Mouse (Mus musculus) R1 (cell line): Measurements from ENCODE around the gene Dgcr6.

Source experiments
- DNase-seq: peaks from one replicate; pipeline ENCODE4 v3.0.0-alpha.2; 2018; ENCODE audit warnings: low read depth, low spot score

Gene Dgcr6

GRCm38 (mm10) chr16:18052731-18053202 lies at the start of gene Dgcr6:
Gene Dgcr6, plus strand, starts transcription at chr16:18052860.
- DNase-seq = peak; percentile 89

- DNase-seq = no peak
These were observed 48.1 kb upstream of the Dgcr6 start for GRCm38 (mm10) chr16:18004589-18004988.

GRCm38 (mm10) chr16:18007083-18007482 lies 45.6 kb upstream of the Dgcr6 start:
- peak; percentile 80 for DNase-seq

GRCm38 (mm10) chr16:18011101-18011500 lies 41.6 kb upstream of the Dgcr6 start:
- DNase-seq = peak; percentile 95

GRCm38 (mm10) chr16:18016482-18016881 lies 36.2 kb upstream of the Dgcr6 start:
- peak; percentile 86 for DNase-seq

DNA sequence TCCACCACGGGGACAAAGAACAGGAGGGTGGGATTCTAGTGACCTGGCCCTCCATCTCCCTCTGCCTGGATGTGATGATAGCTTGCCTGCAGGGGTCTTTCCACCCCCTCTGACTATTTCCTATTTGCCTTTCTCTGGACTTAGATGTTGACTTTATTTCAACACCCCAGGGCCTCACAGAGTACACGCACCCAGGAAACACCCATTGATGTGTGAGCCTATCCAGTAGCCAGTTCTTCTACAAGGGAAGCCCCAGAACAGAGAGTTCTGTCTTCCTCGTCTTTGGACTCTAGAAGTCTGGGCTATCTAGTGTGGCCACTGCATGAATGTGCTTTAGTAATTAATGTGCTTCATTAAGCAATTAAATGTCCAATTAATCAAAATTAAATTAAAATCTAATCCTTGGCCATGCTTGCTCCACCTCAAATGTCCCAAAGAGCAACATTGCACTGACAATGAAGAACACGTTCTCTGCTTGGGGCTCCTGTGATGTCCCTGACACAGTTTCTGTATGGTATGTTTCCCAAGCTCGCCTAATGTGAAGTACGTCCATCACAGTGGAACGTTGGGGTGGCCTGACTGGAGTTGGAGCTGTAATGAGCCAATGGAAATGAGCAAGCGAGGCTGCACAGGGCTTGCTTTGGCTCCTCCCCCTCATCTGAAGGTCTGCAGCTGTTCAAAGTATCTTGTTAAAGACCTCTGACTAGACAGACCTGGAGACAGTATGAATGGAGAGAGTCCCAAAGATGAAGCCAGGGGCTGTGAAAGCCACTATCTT lies 29.7 kb upstream of the Dgcr6 start:
- DNase-seq = no peak

DNA sequence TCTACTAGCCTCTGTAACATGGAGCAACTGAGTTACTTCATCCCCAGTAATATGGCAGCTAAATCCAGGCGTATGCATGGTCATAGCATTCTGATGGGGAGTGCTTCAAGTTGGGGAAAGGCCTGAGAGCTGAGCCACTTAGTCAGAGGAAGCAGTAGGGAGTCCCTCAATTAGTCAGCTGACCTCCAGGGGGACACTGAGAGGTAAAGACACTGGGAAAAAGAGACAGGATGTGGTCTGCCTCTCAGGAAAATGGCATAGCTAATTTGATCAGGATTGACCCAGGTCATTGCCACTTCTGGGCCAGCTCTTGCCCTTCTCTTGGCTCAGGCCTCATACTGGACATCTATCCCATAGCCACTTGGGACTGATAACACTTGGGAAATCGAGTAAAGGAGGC lies 25.3 kb upstream of the Dgcr6 start:
- no peak for DNase-seq

GRCm38 (mm10) chr16:18031752-18032151 lies 20.9 kb upstream of the Dgcr6 start:
- peak; percentile 38 for DNase-seq

GRCm38 (mm10) chr16:18033289-18033688 lies 19.4 kb upstream of the Dgcr6 start:
- no peak for DNase-seq

- no peak for DNase-seq
These were observed 18.4 kb upstream of the Dgcr6 start for GRCm38 (mm10) chr16:18034286-18034685.

- DNase-seq = peak; percentile 93
These were observed 16.2 kb upstream of the Dgcr6 start for GRCm38 (mm10) chr16:18036425-18036955.

DNA sequence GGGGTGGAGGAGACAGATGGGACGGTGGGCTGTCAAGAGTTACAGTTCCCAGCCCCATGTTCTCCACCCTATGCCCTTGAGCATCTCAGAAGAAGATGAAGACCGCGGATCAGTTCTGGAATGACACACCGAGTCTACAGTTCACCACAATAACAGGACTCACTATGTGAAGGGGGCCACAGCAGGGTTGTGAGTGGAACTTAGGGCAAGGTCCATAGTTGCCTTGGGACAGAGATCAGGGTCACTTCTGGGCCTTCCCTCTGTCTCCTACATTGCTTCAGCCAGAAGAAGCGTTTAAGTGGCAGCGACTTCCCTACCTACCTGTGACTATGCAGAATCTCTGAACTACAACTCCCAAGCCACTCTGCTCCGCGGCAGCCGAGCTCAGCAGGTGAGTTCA lies 15.6 kb upstream of the Dgcr6 start:
- DNase-seq = no peak

DNA sequence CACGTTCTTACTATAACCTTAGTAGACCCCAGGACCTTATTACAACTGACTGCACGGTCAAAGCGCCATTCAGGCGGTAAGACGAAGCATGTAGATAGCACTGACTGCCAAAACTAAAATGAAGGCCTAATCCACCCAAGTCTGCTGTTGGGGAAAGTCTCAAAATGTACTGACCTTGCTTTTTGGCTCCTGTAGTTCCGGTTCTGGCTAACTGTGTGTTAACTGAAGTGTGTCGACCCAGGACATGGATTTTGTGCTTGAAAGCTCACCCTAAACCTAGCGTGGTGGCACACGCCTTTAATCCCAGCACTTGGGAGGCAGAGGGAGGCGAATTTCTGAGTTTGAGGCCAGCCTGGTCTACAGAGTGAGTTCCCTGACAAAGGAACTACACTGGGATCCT lies 7.7 kb upstream of the Dgcr6 start:
- DNase-seq = no peak

- DNase-seq = peak; percentile 78
These were observed 5.0 kb upstream of the Dgcr6 start for GRCm38 (mm10) chr16:18047660-18048059.

- DNase-seq = no peak
These were observed 4.6 kb upstream of the Dgcr6 start for GRCm38 (mm10) chr16:18048071-18048470.

DNA sequence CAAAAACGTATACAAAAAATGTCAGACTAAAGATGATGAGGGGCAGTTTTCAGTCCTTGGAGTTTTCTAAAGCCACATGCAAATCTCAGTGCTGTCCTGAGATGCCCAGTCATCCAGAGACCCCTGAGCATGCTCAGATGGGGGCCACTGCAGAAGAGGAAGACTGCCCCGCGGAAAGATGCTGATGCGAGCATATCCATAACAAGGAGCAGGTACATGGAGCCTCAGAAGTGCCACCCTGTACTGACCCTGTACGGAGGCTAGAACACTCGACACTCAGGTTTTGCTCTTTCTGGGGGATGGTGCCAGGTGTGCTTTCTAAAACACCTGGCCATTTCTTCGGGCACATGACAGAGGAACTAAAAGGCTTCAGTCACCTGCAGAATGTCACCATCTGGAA lies 338 bp upstream of the Dgcr6 start:
- DNase-seq = no peak

GRCm38 (mm10) chr16:18056215-18056614 lies 3.6 kb downstream of the Dgcr6 start:
- no peak for DNase-seq

- no peak for DNase-seq
These were observed 5.7 kb downstream of the Dgcr6 start for GRCm38 (mm10) chr16:18058331-18058731.

- no peak for DNase-seq
These were observed 6.6 kb downstream of the Dgcr6 start for GRCm38 (mm10) chr16:18059243-18059642.

DNA sequence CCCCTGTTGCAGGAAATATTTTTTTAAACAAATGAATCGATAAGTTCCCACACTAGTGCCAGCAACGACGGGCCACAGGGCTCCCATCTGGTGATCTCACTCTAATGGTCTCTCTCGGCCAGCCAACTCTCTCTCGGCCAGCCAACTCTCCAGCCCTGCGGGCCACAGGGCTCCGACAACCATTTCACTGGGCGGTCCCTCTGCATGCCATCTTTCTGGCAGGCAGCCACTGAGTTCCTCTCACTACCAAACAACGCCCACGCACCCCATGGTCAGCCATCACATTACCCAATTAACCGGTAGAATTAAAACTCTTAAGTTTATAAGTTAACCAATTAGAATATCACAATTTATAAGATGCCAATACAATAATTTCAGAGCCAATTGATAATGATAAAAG lies 8.5 kb downstream of the Dgcr6 start:
- no peak for DNase-seq

DNA sequence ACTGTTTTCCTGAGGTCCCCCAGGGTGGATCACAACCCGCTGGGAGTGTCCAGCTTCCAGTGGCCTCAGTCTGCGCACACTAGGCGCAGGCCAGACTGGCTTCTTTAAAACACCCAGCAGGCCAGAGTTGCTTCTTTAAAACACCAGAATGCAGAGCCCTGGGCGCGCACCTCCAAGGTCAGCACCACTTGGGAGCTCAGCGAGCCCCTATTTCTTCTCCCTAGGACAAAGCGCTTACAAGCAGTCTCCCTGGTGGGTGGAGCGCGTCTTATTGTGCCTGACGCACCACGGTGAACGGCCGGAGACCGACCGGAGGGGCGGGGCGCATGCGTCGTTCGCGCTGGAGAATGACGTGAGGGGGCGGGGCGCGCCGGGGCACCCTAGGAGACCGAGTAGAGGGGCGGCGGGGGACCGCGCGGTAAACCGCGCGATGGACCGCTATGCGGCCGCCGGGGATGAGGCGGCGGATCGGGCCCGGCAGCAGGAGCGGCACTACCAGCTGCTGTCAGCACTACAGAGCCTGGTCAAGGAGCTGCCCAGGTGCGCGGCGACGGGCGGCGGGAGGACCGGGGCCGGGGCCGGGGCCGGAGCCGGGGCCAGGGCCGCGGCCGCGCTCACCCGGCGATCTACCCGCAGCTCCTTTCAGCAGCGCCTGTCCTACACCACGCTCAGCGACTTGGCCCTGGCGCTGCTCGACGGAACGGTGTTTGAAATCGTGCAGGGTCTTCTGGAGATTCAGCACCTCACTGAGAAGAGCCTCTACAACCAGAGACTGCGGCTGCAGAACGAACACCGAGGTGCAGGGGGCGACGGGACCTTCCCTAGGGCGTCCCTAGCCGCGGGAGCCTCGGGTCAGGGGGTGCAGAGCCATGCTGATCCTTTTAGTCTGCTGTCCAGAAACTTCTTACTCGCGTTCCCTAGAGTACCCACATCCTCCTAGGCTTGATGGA lies 13.7 kb downstream of the Dgcr6 start:
- peak; percentile 91 for DNase-seq
